Mouse (Mus musculus) embryonic facial prominence, embryonic 10.5 days (tissue): ENCODE measurements around the gene Slc25a5. TPM values are rescaled to one million over a fixed set of nuclear protein-coding genes. Genes with fewer than 3 reads are reported as not detected.

Experiments used
- DNase-seq: peaks from one replicate; pipeline ENCODE4 v3.0.0-alpha.2; 2017; ENCODE audit warnings: low spot score
- H3K27ac ChIP-seq: fragments of 300-500 bp; sonication (generic); replicated peaks from 2 replicates; pipeline ENCODE4 v1.5.1; 2016; ENCODE audit warnings: mild to moderate bottlenecking
- H3K27me3 ChIP-seq: fragments of 300-500 bp; sonication (generic); replicated peaks from 2 replicates; pipeline ENCODE4 v1.6.1; 2016; ENCODE audit warnings: low read depth, mild to moderate bottlenecking; ENCODE audit not compliant: poor library complexity, severe bottlenecking
- H3K36me3 ChIP-seq: fragments of 300-500 bp; sonication (generic); replicated peaks from 2 replicates; pipeline ENCODE4 v1.6.1; 2016; ENCODE audit warnings: mild to moderate bottlenecking, moderate library complexity
- H3K4me1 ChIP-seq: fragments of 300-500 bp; sonication (generic); 2 replicates; pipeline ENCODE4 v1.6.1; 2016
- H3K4me3 ChIP-seq: fragments of 300-500 bp; sonication (generic); 2 replicates; pipeline ENCODE4 v1.5.1; 2016; ENCODE audit warnings: mild to moderate bottlenecking, moderate library complexity
- H3K9me3 ChIP-seq: fragments of 300-500 bp; sonication (generic); 2 replicates; pipeline ENCODE4 v1.6.1; 2016; ENCODE audit warnings: mild to moderate bottlenecking
- whole genome bisulfite sequencing: fragments of 180-500 bp; shearing (Covaris S2); methylation state at CpG from one replicate; pipeline ENCODE4 v1.1.7; 2016; 5-methylcytosine and 5-hydroxymethylcytosine counted together
- polyA plus RNA-seq: library from polyadenylated mRNA; unstranded; fragments of >200 nt; fragmentation: Nextera tagmentation; extraction: Ambion mirVana; gene quantifications from 2 replicates; pipeline ENCODE4 v1.2.1, GENCODE M21; 2016

Gene Slc25a5
- 764 and 848 TPM in 2 replicates for polyA plus RNA-seq

DNA sequence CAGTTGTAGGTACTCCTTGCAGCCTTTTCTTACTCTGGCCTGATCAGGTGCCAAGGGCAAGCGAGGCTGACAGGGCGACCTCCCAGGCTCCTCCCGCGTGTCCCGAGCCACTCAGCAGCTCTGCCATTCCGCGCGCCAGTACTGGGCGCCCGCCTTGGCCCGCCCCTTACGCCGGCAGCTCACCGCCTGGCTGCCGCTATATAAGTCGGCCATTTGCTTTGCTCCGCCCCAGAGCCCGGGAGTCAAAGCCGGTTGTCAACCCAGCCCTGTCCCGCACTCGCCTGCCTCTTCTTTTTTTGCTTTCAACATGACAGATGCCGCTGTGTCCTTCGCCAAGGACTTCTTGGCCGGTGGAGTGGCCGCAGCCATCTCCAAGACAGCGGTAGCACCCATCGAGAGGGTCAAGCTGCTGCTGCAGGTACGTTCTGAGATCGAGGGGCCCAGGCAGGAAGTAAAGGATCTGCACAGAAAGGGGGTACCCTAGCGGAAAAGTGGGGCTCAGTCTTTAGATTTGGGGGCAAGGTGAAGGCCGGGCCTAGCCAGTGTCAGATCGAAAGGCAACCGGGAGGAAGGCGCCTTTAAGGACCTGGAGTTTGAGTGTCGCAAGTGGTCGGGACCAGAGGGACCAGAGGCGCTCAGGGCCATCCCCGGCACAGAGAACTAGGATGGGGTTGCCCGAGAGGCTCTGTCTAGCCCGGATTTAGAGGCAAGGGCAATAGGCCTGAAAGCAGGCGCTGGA, at the start of gene Slc25a5:
Gene Slc25a5, plus strand, starts transcription at position 228 of the 739 bp plus-strand sequence.
- no peaks in the 10 kb centered on the region for H3K27me3 ChIP-seq
- no peaks in the 10 kb centered on the region for H3K9me3 ChIP-seq
- DNase-seq, result peak; percentile 87
- WGBS, result 16% methylated on average over 41 of the region's 41 CpGs
- peaks cover 17% of the 10 kb centered on the region for H3K36me3 ChIP-seq
- peak within 1 kb of the TSS; percentile 70 for H3K4me3 ChIP-seq
- H3K27ac ChIP-seq, result peak within 1 kb of the TSS; percentile 88
- H3K4me1 ChIP-seq, result peaks cover 3% of the 10 kb centered on the region; the same call in 1 of the 2 replicates

DNA sequence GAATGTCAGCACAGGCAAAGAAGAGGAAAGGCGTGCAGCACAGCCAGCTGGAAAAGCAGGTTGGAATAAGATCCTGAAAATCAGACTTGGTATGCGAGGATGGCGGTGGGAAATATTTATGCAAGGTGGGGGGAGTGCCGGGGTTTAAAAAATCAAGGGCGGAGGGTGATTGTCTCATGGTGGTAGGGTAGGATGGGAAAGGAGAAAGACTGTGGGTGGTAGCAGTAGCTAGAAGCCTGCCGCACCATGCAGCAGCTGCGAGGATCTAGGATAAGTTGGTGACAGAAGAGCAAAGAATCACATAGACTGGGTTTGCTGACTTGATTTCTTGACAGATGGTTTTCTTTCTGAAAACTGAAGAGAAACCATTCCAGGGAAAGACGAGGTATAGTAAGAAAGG, 48.7 kb upstream of the Slc25a5 start:
- Histone ChIP-seq H3K4me1 (peaks cover 6% of the 10 kb centered on the region; the same call in 1 of the 2 replicates), H3K4me3 (no peak overlapping the region), H3K27me3 (no peaks in the 10 kb centered on the region), H3K36me3 (no peaks in the 10 kb centered on the region), H3K9me3 (peaks cover 2% of the 10 kb centered on the region; the same call in 1 of the 2 replicates), H3K27ac (no peak overlapping the region)
- DNase-seq, result no peak
- 86% methylated on average over 8 of the region's 8 CpGs for WGBS

DNA sequence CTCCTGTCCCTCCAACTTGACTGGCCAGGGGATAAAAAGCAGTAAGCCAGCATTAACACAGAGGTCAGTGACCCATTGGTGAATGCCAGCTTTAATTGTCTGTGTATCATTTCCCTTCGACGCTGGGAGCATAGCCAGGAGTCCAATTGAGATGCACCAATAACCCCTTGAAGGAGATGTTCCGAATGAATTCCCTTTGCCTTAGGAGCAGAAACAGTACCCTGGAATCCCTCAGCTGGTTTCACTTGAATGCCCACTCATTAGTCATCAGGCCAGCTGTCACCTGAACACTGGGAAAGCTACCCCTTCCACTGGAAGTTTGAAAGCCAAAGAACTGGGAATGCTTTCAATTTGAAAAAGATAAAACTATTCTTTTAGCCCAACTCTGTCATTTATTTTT, 46.9 kb upstream of the Slc25a5 start:
- Histone ChIP-seq H3K36me3 (no peaks in the 10 kb centered on the region), H3K4me3 (no peak overlapping the region), H3K9me3 (peaks cover under 1% of the 10 kb centered on the region; the same call in 1 of the 2 replicates), H3K4me1 (peaks cover 5% of the 10 kb centered on the region; the same call in 1 of the 2 replicates), H3K27me3 (no peaks in the 10 kb centered on the region), H3K27ac (no peak overlapping the region)
- no peak for DNase-seq
- 64% methylated on average over 3 of the region's 3 CpGs for WGBS

- Histone ChIP-seq H3K9me3 (no peaks in the 10 kb centered on the region), H3K27ac (no peak overlapping the region), H3K4me3 (no peak overlapping the region), H3K4me1 (no peaks in the 10 kb centered on the region), H3K27me3 (no peaks in the 10 kb centered on the region), H3K36me3 (no peaks in the 10 kb centered on the region)
- no peak for DNase-seq
- WGBS, result 84% methylated on average over 6 of the region's 6 CpGs
Observed at GRCm38 (mm10) chrX:36749281-36749785, 46.1 kb upstream of the Slc25a5 start.

DNA sequence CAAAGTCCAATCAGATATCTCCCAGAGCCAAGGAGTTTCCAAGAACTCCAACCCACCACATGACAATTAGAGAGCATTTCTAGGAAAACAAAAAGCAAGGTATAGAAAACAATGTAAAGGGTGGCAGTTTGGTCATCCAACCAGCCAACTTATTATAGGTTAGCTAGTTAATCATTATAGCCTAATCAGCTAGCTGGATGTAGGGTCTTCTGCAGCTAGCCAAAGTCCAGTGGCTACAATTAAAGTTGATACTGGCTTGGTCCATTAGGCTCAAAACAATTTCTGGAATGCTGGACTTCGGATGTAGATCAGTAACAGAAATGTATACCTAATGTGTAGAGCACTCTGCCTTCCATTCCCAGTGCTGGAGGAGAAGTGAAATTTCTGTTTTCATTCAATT, 44.9 kb upstream of the Slc25a5 start:
- Histone ChIP-seq H3K4me3 (no peak overlapping the region), H3K9me3 (no peaks in the 10 kb centered on the region), H3K4me1 (no peaks in the 10 kb centered on the region), H3K27me3 (no peaks in the 10 kb centered on the region), H3K36me3 (no peaks in the 10 kb centered on the region), H3K27ac (no peak overlapping the region)
- 71% methylated on average over 1 of the region's 1 CpGs for WGBS
- no peak for DNase-seq

- Histone ChIP-seq H3K4me3 (no peak overlapping the region), H3K27ac (no peak overlapping the region), H3K4me1 (no peaks in the 10 kb centered on the region), H3K9me3 (no peaks in the 10 kb centered on the region), H3K27me3 (no peaks in the 10 kb centered on the region), H3K36me3 (no peaks in the 10 kb centered on the region)
- WGBS, result 90% methylated on average over 3 of the region's 3 CpGs
- DNase-seq, result no peak
Observed at GRCm38 (mm10) chrX:36752586-36752985, 42.9 kb upstream of the Slc25a5 start.

GRCm38 (mm10) chrX:36757796-36758472, 37.5 kb upstream of the Slc25a5 start:
- no peak overlapping the region for H3K4me3 ChIP-seq
- no peaks in the 10 kb centered on the region for H3K27me3 ChIP-seq
- no peak overlapping the region for H3K27ac ChIP-seq
- no peaks in the 10 kb centered on the region for H3K9me3 ChIP-seq
- H3K4me1 ChIP-seq, result no peaks in the 10 kb centered on the region
- no peaks in the 10 kb centered on the region for H3K36me3 ChIP-seq
- DNase-seq, result no peak
- 74% methylated on average over 7 of the region's 7 CpGs for WGBS

DNA sequence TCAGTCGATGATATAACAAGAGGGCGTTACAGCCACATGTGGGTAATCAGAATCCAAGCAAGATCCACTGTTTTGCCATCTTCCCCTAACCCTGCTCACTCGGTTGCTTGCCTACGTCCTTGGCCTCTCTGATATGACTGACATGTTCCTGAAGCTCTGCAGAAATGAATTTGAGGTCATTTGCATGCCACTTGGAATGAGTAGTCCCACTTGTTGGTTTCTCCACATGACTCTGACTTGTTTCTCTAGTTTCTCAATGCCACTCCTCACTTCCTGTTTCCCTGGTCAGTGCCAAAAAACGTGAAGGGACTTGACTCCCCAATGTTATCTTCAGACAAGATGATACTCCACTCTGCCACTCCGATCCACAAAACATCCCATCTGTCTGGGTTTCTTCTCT, 36.9 kb upstream of the Slc25a5 start:
- whole genome bisulfite sequencing, result 70% methylated on average over 6 of the region's 6 CpGs
- no peak for DNase-seq
- H3K4me3 ChIP-seq, result no peak overlapping the region
- no peaks in the 10 kb centered on the region for H3K9me3 ChIP-seq
- H3K4me1 ChIP-seq, result no peaks in the 10 kb centered on the region
- no peaks in the 10 kb centered on the region for H3K27me3 ChIP-seq
- no peak overlapping the region for H3K27ac ChIP-seq
- H3K36me3 ChIP-seq, result no peaks in the 10 kb centered on the region

- no peaks in the 10 kb centered on the region for H3K9me3 ChIP-seq
- H3K4me1 ChIP-seq, result no peaks in the 10 kb centered on the region
- DNase-seq, result peak; percentile 31
- no peak overlapping the region for H3K4me3 ChIP-seq
- no peaks in the 10 kb centered on the region for H3K36me3 ChIP-seq
- 65% methylated on average over 6 of the region's 6 CpGs for WGBS
- H3K27me3 ChIP-seq, result no peaks in the 10 kb centered on the region
- no peak overlapping the region for H3K27ac ChIP-seq
Observed at GRCm38 (mm10) chrX:36760946-36761635, 34.4 kb upstream of the Slc25a5 start.

GRCm38 (mm10) chrX:36762289-36762688, 33.2 kb upstream of the Slc25a5 start:
- WGBS, result 84% methylated on average over 5 of the region's 5 CpGs
- no peak overlapping the region for H3K27ac ChIP-seq
- no peaks in the 10 kb centered on the region for H3K4me1 ChIP-seq
- H3K36me3 ChIP-seq, result no peaks in the 10 kb centered on the region
- H3K27me3 ChIP-seq, result no peaks in the 10 kb centered on the region
- H3K9me3 ChIP-seq, result no peaks in the 10 kb centered on the region
- DNase-seq, result no peak
- H3K4me3 ChIP-seq, result no peak overlapping the region

- 70% methylated on average over 4 of the region's 4 CpGs for WGBS
- H3K4me3 ChIP-seq, result no peak overlapping the region
- no peaks in the 10 kb centered on the region for H3K36me3 ChIP-seq
- no peaks in the 10 kb centered on the region for H3K9me3 ChIP-seq
- H3K4me1 ChIP-seq, result no peaks in the 10 kb centered on the region
- no peaks in the 10 kb centered on the region for H3K27me3 ChIP-seq
- H3K27ac ChIP-seq, result peak overlapping the region; percentile 51; the same call in 1 of the 2 replicates
- no peak for DNase-seq
Observed at GRCm38 (mm10) chrX:36762894-36763293, 32.6 kb upstream of the Slc25a5 start.

DNA sequence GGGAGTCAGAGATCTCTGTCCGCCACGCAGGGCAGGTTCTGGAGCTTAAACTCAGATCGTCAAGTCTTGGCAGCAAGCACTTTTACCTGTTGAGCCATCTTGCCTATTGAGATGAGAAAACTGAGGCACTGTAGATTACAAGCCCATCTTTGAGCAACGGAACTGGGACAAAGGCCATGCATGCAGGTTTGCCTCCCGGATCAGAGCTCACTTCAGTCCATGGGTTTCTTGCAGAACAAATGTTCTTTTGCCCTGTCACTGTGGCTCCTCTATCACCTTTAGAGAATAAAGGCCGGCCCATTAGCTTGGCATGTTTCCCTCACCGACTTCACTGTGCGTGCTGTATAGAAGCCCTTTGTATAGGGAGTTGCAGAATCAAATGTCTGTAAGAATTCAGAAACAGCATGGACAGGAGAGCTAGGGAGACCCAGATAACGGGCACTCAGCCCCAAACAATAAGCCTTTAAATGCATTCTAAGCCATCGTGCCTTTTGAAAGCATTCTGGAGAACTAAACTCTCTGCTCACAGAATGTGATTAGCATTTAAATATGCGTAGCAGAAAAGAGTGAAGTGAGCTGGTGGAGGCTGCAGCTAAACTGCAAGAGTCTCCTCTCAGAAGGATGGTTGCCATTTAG, 32.0 kb upstream of the Slc25a5 start:
- DNase-seq, result no peak
- Histone ChIP-seq H3K27me3 (no peaks in the 10 kb centered on the region), H3K27ac (peak overlapping the region; percentile 51), H3K4me1 (no peaks in the 10 kb centered on the region), H3K36me3 (no peaks in the 10 kb centered on the region), H3K4me3 (no peak overlapping the region), H3K9me3 (no peaks in the 10 kb centered on the region)
- WGBS, result 45% methylated on average over 11 of the region's 11 CpGs
